Mouse (Mus musculus) limb, embryonic 14.5 days (tissue): ENCODE data around the gene Polr3k. TPM values are rescaled to one million over a fixed set of nuclear protein-coding genes. Genes with fewer than 3 reads are reported as not detected.
A peak's percentile ranks its signal among the peaks of the same experiment; 100 is the strongest.

ENCODE experiments used
- ATAC-seq: fragments of 200-750 bp; cut with Nextera tagmentation; 2 replicates; pipeline ENCODE4 v1.8.0; 2017; ENCODE audit warnings: low read depth, moderate number of reproducible peaks, moderate TSS enrichment; ENCODE audit not compliant: low FRiP score
- DNase-seq: peaks from one replicate; pipeline ENCODE4 v3.0.0-alpha.2; 2015; ENCODE audit warnings: low spot score
- H3K27ac ChIP-seq: fragments of 300-500 bp; sonication (generic); replicated peaks from 2 replicates; pipeline ENCODE4 v1.5.1; 2014; ENCODE audit warnings: low read depth, mild to moderate bottlenecking, low read length, moderate library complexity, mixed read lengths
- H3K27me3 ChIP-seq: fragments of 300-500 bp; sonication (generic); 2 replicates; pipeline ENCODE4 v1.6.1; 2014; ENCODE audit warnings: low read length, mixed read lengths; ENCODE audit not compliant: control insufficient read depth, insufficient read depth
- H3K36me3 ChIP-seq: fragments of 300-500 bp; sonication (generic); 2 replicates; pipeline ENCODE4 v1.6.1; 2014; ENCODE audit warnings: mild to moderate bottlenecking, low read length, moderate library complexity, mixed read lengths; ENCODE audit not compliant: control insufficient read depth, insufficient read depth
- H3K4me1 ChIP-seq: fragments of 300-500 bp; sonication (generic); 2 replicates; pipeline ENCODE4 v1.6.1; 2014; ENCODE audit warnings: antibody characterized with exemption, low read length, mixed read lengths; ENCODE audit not compliant: control insufficient read depth, insufficient read depth
- H3K4me2 ChIP-seq: fragments of 300-500 bp; sonication (generic); replicated peaks from 2 replicates; pipeline ENCODE4 v1.6.1; 2014; ENCODE audit warnings: low read depth, mild to moderate bottlenecking, low read length, moderate library complexity; ENCODE audit not compliant: severe bottlenecking
- H3K4me3 ChIP-seq: fragments of 300-500 bp; sonication (generic); replicated peaks from 2 replicates; pipeline ENCODE4 v1.5.1; 2014; ENCODE audit warnings: low read length
- H3K9ac ChIP-seq: fragments of 300-500 bp; sonication (generic); 2 replicates; pipeline ENCODE4 v1.6.1; 2014; ENCODE audit warnings: mild to moderate bottlenecking, low read depth, low read length, moderate library complexity; ENCODE audit not compliant: severe bottlenecking
- H3K9me3 ChIP-seq: fragments of 300-500 bp; sonication (generic); 2 replicates; pipeline ENCODE4 v1.6.1; 2016; ENCODE audit warnings: low read length; ENCODE audit not compliant: control insufficient read depth
- POLR2A ChIP-seq: fragments of 200-500 bp; IDR thresholded peaks from 2 replicates; pipeline ENCODE4 v1.8.0; 2012; ENCODE audit warnings: inconsistent platforms, mild to moderate bottlenecking, moderate library complexity, borderline replicate concordance; ENCODE audit not compliant: insufficient read depth, insufficient read length; ENCODE audit errors: extremely low read depth
- WGBS: fragments of 180-500 bp; shearing (Covaris S2); extraction: QIAGEN DNeasy Blood & Tissue Kit; methylation state at CpG from one replicate; pipeline ENCODE4 v1.1.7; 2014; 5-methylcytosine and 5-hydroxymethylcytosine counted together
- polyA plus RNA-seq, 2 experiments: library from polyadenylated mRNA; depleted of rRNA in 1 of 2; stranded (reverse) in 1 of 2; unstranded in 1 of 2; fragments of >200 nt; fragmentation: Nextera tagmentation in 1 of 2; extraction: Ambion mirVana in 1 of 2; gene quantifications; 2 replicates each; pipeline versions ENCODE4 v1.2.1 to v1.2.3; 2012 to 2014

Gene Polr3k
- 24.5 and 27.1 TPM in 2 replicates for polyA plus RNA-seq (2012; rRNA removed)
- polyA plus RNA-seq (2014; fragmentation: Nextera tagmentation; extraction: Ambion mirVana), result 66.4 and 67.2 TPM in 2 replicates

DNA sequence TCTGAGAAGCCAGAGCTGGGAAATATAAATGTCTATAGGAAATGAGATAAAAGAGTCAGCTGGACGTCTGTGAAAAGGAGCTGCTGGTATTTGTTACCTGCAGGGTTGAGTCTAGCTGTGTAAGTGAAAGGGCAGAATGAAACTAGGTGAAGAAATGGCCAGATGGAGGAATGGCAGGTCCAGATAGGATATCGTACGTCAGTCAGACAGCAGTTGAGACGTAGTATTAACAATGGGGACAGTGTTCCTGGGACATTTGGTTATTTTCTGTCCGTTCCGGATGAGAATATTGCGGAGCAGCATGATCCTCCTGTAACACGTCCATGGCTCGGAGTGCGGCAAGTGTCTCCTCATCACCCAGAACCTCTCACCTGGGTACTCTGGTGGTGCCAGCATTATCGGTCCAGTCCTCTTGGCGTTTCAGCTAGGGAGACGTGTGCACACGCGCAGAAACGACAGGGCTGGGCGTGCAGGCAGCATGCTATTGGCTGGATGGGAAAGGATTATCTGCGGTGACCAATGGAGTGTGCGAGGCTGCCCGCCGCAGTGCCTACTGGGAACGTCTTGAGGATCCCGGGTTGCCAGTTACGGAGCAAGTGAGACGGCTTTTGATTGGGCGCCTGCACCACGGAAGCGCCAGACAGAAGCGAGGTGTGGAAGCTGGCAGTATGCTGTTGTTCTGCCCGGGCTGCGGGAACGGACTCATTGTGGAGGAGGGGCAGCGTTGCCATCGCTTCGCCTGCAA lies at the start of gene Polr3k:
Polr3k (plus strand) TSS at position 547 of the 745 bp plus-strand sequence.
- no peaks in the 10 kb centered on the region for H3K9me3 ChIP-seq
- WGBS, result 2% methylated on average over 33 of the region's 35 CpGs
- no peaks in the 10 kb centered on the region for H3K27me3 ChIP-seq
- H3K4me2 ChIP-seq, result peak within 1 kb of the TSS; percentile 80
- H3K27ac ChIP-seq, result peak within 1 kb of the TSS; percentile 76
- 0 out of 2 replicates have a peak, but pooled peaks have one; percentile 19 for TF ChIP-seq POLR2A
- H3K9ac ChIP-seq, result peak within 1 kb of the TSS; percentile 73
- ATAC-seq, result peak; percentile 100
- peak; percentile 96 for DNase-seq
- peak within 1 kb of the TSS; percentile 77 for H3K4me3 ChIP-seq
- peaks cover 10% of the 10 kb centered on the region; the same call in 1 of the 2 replicates for H3K4me1 ChIP-seq
- H3K36me3 ChIP-seq, result peaks cover 13% of the 10 kb centered on the region

DNA sequence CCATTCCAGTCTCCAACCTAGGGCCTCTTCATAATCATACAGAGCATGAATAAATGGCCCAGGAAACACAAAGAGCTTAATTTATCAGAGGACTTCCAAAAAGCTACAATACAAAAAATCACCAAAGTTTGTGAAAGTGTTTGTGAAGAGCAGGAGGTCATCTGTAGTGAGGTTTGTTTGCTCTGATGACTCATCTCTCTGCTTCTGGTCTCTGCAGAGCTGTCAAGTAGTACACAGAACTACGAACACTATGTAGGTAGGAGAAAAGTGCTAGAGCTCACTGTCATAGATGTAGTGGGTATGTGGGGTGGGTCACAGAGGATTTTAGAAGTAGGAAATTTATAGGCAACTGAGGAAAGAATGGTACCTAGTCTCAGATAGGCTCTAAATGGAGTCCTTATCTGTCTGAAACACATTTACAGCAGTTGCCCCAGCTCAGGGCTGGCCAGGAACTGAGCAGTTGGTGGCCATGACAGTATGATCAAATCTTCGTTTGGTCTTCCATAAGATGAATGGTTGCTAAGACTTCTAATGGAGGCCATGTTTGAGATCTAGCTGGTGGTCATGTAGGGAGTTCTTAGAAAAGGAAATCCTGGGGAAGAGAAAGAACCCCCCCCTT lies 35.0 kb upstream of the Polr3k start:
- no peak for TF ChIP-seq POLR2A
- no peak for ATAC-seq

DNA sequence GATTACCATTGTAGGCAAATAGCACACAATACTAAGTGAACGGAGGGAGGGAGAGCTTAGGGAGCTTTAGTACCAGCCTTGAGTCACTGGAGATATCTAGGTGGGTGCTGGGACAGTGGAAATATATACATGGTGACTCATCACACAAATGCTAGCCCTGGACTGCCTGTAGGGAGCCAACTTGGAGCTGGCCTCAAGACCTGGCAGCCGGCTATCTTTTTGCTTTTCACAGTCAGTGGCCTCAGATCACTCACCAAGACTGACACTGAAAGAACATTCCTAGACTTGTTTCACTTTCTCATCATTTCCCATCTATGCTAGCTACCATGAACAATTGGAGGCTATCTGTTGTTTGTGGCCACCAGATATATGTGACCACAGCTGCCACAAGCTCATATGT lies 31.4 kb upstream of the Polr3k start:
- 0 out of 2 replicates have a peak, but pooled peaks cover 2% of the 10 kb centered on the region for H3K4me1 ChIP-seq

More for the DNA sequence above, 35.0 kb upstream of the Polr3k start:
- 60% methylated on average over 2 of the region's 2 CpGs for WGBS
- Histone ChIP-seq H3K36me3 (no peaks in the 10 kb centered on the region), H3K9ac (no peak overlapping the region), H3K27ac (no peak overlapping the region), H3K4me2 (no peak overlapping the region), H3K4me3 (no peak overlapping the region), H3K9me3 (no peaks in the 10 kb centered on the region), H3K4me1 (no peaks in the 10 kb centered on the region), H3K27me3 (no peaks in the 10 kb centered on the region)
- DNase-seq, result no peak

DNA sequence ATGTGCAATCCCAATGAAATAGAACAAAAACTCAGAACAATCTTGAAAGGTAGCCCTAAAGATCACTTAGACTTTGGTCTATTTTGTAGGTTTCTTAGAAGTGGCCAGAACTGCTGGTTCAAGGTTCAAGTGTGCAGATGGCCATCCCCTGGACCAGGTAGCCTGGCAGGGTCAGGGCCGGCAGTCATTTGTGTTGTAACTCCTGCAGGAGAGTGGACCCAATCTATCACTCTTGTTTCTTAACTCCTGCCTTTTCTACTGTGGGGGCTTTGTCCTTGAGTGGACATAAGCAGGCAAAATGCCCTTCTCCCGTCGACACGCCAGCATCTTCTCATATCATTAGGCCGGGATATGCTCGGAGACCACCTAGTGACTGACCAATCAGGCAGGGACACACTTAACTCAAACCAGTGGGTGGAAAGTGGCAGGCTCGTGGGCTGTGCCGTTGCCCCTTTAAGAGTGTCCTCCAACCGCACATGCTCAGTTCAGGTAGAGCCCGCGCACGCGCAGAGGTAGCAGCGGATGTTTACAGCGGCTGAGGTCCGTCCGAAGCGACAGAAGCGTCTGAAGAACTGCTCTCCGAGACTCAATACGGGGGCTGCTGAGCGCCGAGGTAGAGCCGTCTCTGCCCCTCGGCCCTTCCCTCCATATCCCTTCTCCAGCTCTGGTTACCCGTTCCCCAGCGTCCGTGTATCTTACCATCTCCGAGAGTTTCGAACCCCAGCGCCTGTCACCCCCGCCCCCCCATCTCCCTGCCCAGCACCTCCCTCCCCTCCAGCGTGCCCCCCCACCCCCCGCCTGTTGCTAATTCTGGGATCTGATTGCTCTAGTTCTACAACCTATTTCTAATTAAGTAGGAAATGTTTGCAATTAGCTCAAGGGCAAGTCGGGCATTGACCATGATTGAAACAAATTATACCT lies 26.5 kb upstream of the Polr3k start, which contains the start of gene Pcmtd2:
Pcmtd2 (plus strand) TSS at position 483 of the 921 bp plus-strand sequence.
- Histone ChIP-seq H3K9ac (peak within 1 kb of the TSS; percentile 83), H3K4me2 (peak within 1 kb of the TSS; percentile 76), H3K27me3 (no peaks in the 10 kb centered on the region), H3K36me3 (peaks cover 8% of the 10 kb centered on the region), H3K9me3 (no peaks in the 10 kb centered on the region), H3K27ac (peak within 1 kb of the TSS; percentile 68), H3K4me3 (peak within 1 kb of the TSS; percentile 76), H3K4me1 (peaks cover 2% of the 10 kb centered on the region; the same call in 1 of the 2 replicates)
- DNase-seq (peak; percentile 96), ATAC-seq (peak; percentile 98)
- TF ChIP-seq POLR2A, result peak; percentile 35; the same call in 1 of the 2 replicates
- WGBS, result under 1% methylated on average over 35 of the region's 35 CpGs

More for the DNA sequence above, 31.4 kb upstream of the Polr3k start:
- Histone ChIP-seq H3K36me3 (no peaks in the 10 kb centered on the region), H3K9ac (no peak overlapping the region), H3K27ac (no peak overlapping the region), H3K4me3 (no peak overlapping the region), H3K9me3 (no peaks in the 10 kb centered on the region), H3K4me2 (no peak overlapping the region), H3K27me3 (no peaks in the 10 kb centered on the region)
- DNase-seq (no peak), ATAC-seq (no peak)
- TF ChIP-seq POLR2A, result no peak
- WGBS, result 72% methylated on average over 2 of the region's 2 CpGs

DNA sequence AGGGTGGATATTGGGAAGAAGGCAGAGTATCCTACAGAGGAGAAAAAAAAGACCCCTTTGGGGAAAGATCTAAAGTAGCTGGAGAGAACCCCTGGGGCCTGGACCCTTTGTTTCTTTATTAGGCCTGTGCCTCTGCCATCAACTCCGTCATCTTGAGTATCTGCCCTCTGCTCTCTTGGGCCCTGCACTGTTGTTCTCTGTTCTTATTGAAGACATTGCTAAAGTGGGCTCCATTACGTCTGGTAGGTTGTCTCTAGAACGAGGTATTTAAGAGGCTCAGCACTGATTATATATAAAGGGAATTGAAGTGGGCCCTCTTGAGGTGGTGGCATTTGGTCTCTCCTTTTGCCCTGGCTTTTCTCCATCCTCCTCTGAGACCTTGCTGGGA lies 25.9 kb upstream of the Polr3k start:
- Histone ChIP-seq H3K9ac (peak overlapping the region; percentile 83), H3K36me3 (peaks cover 9% of the 10 kb centered on the region), H3K9me3 (no peaks in the 10 kb centered on the region), H3K4me3 (peak overlapping the region; percentile 76), H3K27me3 (no peaks in the 10 kb centered on the region), H3K27ac (no peak overlapping the region), H3K4me2 (peak overlapping the region; percentile 76), H3K4me1 (peaks cover 2% of the 10 kb centered on the region; the same call in 1 of the 2 replicates)
- ATAC-seq, result no peak
- 1% methylated on average over 3 of the region's 3 CpGs for WGBS
- no peak for DNase-seq
- no peak for TF ChIP-seq POLR2A
